Mouse (Mus musculus): ENCODE data around the gene Thsd4.

Gene Thsd4

DNA sequence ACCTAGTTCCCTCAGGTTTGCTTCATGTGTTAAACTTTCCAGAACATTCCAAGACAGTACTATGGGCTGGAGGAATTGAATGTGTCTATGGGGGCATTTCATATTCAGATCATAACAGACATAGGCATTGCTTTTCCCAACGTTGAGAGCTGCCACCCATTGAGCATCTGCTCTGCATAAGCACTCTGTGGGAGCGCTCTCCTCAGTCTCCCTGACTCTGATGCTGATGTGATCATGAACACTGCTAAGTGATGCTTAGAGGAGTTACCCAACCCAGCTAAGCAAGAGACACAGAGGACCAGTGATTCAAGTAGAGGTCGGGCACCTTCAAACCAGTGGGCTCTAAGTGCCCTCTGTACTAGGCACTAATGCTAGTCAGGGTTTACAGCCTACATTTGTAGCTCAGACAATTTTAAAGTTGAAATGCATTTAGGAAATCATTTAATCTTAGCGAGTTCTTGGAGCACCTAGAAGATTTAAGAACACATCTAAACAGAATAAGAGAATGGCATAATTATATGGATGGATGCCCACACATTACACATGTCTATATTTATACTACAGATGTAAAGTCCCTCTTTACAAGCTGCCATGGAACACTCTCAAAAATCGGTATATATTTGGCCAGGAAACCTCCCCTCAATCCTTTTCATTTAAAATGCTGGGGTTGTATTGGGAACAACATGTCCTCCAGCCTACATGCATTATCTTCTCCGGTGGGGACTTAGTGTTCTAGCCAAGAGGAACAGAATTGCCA, 392.4 kb downstream of the Thsd4 start:
- DNase-seq: no peak

DNA sequence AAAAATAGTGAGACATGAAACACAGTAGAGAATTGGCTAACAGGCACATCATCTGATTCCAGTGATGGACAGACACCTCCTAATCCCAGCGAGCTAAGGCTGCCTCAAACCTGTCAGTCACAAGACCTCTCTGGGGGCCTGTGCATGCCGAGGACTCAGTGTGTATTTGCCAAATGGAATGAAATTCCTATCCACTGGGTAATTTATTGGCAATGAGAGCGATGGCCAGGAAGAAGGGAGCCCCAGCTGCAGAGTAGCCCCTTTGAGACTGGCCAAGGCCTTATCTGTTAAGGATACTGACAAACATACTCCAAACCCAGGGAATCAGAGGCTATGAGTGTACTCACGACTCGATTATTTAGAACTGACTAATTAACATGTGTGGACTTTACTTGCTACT, 394.9 kb downstream of the Thsd4 start:
- DNase-seq: no peak

DNA sequence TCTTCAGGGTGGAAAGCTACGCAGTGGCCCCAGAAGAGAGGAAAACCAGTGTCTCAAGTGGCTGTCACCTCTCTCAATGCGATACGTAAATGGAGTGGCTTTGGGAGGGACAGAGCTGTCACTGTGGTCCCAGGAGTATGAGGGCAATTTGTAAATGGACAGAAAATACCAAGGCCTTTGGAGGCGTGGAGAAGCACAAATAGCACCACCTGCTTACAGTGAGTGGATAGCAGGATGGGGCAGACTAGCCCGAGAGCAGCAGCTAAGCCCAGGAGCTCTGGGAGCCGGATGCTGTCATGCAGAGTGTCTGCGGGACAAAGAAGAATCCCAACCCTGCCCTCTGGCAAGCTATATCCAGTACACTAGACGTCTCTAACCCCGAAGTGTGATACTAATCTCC, 397.7 kb downstream of the Thsd4 start:
- DNase-seq: no peak

DNA sequence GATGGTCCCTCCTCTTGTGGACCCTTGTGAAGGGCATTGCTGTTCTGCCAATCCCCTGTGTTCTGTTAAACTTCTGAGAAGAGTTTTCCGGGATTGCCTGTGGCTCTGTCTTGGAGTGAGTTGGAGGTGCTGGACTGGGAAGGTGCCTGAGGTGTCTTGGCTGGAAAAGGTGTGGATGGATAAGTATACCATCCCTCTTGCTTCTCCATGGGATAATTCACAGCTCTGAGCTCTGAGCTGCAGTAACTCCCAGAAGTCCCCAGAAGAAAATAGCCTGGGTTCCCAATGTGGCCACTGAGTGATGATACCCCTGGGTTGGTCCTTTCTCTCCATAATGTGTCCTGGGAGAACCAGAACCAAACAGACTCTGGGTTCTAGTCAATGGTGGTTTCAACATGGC, 398.8 kb downstream of the Thsd4 start:
- no peak for DNase-seq

DNA sequence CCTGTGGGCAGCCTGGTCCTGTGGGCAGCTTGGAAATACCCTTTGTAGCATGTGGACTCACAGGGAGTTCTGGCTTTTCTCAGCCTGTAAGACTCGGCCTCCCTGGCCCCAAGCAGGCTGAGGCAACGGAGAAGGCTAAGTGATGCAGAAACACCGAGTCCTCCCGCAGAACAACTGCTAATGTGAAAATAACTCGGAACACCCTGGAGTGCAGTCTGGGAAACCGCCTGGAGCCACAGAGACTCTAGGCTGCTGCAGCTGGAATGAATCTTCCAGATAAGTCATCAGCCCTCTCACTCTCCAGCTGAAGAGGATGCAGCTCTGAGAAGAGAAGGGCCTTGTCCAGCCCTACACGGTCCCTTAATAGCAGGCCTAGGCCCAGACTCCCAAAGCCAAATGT, 402.0 kb downstream of the Thsd4 start:
- DNase-seq: no peak

DNA sequence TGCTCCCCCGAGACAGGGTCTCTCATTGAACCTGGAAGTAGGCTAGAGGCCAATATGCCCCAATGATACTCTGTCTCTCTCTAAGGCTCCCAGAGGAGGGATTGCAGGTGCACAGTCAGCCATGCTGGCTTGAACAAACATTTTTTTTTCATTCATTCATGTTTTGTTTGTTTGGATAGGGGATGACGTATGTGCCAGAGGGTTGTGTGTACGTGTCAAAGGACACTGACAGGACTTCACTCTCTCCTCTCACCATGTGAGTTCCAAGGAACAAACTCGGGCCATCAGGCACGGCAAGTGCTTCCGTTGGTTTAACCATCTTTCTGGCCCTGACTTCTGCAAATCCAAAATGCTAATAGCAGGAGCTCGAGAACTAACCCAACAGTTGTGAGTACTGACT, 404.0 kb downstream of the Thsd4 start:
- no peak for DNase-seq

DNA sequence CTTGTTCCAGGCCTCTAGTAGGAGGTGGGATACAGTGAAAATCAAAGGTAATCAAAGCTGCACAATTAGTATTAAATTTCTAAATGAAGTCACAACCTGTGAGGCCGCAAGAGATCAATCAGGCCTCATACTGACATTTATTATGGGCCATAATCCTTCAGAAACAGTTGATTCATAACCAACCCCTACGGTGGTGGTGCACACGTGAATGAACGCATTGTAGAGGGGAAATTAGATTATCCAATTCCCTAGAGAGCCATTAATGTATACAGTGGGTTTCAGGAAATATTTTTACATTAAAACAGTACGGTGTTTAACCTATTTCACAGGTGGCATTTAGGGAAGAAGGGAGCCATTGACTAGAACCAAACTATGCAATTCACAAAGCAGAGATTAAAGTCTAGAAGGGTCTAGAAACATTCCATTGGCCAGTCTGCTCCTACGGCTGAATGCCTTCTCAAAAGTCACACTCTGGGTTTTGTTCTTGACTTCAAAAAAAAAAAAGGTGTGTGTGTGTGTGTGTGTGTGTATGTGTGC, 406.1 kb downstream of the Thsd4 start:
- no peak for DNase-seq

DNA sequence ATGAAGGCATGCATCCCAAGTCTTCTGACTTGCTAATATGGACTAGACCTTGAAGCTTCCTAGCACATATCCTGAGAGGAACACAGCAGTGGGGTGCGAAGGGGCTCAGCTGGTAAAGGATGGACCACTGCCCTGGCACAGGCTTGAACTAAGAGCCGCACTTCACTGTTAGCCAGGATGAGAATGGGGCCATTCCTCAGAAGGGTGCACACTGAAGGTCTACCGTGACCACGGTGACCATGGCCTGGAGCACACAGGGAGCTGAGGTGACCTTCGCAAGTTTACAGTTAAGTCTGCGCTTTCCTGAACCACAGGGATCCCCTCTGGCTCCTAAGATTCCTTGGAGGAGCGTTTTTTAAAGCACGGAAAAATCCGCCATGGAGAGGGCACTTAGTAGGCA, 406.5 kb downstream of the Thsd4 start:
- DNase-seq: no peak

DNA sequence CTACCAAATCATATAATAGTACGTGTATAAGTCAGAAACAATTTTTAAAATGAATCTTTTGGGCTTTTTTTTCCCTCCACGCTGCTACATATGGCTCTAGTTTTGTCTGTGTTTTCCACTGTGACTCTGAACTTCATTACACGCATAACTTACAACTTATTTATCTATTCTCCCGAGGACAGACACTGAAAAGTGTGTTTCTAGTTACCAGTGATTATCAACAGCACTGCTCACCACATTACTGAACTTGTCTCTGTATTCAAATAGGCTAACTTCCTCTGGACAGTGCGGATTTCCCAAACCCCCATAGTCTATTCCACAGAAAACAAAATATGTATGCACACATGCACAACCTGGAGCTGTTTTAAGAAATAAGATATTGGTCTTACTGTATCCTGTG, 411.6 kb downstream of the Thsd4 start:
- no peak for DNase-seq

DNA sequence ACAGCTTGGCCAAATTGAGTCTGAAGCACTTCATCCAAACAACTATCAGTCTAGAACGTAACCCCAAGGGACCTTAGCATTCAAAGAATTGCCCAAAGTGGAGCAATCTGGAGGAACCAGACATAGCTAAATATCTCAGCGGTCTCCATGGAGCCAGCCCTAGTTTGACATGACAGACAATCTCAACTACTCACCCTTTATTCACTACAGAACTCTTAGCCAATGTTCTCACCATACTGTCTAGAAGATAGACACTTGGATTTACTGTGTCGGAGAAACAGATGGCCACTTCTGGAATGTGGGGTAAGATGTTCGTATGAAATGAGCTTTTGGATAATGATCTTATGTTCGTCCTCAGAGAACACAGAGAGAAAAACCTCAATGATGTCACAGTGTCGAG, 415.2 kb downstream of the Thsd4 start:
- DNase-seq: no peak

DNA sequence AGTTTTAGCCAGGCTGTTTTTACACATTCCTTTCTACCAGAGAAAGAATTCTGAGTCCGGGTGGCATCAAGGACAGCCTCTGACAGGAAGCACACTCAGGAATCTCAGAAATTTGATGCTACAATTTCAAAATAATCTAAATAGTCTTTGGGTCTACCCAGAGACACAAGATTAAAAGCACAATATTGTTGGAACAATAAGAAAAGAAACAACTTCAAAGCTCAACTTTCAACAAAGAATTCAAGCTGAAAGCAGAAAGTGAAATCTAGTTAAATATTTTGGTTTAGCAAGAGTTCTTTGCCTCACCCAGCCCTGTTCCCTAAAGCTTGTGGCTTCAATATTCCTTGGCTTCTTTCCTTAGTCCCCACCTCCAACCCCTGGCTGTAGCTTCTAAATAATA, 415.7 kb downstream of the Thsd4 start:
- DNase-seq: no peak

DNA sequence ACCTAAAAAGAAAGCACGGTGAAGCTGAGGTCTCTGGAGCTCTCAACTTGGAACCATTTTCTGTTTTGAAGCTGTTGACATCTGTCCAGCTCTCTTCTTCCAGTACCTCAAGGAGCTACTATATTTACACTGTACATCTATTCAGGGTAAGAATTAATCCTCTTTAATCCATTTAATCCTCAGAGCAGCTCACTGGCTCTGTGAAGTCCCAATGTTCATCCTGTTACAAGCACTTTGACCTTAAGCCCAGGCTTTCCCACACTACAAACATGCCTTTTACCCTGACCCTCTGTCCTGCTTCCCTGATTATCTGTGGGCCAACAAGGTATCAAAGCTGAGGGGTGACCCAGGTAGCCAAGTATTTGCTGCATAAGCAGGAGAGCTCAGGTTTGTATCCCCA, 427.6 kb downstream of the Thsd4 start:
- no peak for DNase-seq

DNA sequence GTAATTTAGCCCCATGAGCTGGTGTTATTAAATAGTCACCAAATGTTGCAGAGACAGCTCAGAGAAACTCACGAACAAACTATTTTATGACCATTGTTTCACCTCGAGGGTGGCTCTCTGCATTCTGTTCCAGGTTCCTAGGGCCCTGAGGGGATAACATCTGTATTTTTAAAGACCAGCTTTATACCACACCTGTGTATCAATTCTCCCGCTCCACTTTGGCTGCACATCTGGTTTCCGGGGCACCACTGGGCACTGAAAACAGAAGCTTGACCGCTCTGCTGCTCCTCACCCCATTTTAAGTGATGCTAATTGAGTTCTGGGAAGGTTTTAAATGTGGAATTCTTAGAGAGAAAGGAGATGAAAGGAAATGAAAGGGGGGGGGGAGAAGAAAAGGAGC, 429.4 kb downstream of the Thsd4 start:
- DNase-seq: no peak

DNA sequence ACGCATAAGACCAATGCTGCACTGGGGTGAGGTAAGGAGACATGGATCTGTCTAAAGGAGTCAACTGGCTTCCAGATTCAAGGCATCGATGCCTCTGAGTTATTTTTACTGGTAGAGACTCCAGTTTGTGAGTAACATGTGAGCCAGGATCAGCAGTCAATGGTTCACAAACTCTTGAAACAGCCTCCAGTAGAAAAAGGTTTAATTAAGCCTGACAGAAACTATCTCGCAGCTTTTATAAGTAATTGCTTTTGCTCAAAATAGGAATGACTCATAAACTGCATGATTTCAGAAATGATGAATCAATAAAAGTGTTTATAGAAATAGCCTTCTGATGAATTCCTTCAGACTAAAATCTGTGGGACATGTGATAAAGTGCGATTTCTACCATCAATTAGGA, 432.4 kb downstream of the Thsd4 start:
- no peak for DNase-seq

DNA sequence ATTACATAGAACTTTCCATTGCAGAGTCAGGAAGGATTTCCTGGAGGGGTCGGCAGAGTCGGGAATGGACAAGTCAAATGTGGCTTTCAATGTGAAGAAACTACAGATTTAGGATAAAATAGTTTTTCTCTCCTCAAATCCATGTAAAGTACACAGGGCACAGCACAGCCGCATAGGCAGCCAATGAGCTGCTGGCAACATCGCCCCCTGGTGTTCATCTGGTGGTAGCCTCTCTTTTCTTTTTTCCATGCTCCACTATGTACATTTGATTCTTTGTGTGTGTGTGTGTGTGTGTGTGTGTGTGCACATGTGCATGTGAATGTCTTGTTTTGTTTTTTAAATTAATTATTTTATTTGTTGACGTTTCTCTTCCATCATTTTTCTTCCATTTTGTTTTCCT, 433.7 kb downstream of the Thsd4 start:
- DNase-seq: peak; percentile 8 to 35

DNA sequence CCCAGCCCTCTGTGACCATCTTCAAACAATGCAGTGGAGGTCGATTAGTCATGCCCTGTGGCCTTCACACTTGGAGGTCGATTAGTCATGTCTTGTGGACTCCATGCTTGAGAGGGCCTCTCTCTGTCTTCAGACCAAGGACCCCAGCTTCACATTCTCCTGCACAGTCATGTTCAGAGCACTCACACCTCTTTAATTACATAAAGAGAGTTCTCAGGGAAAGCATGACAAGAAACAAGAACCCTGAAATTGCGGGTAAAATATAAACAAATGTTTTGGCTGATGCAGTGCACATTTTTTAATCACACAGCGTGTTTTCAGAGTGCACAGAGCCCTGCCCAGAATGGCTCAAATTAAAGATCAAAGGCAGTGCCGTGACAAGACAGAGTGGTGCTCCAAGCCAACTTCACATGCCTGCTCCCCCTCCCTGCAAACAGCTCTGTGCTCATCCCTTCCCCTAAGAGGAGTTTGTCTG, 439.7 kb downstream of the Thsd4 start:
- no peak for DNase-seq

DNA sequence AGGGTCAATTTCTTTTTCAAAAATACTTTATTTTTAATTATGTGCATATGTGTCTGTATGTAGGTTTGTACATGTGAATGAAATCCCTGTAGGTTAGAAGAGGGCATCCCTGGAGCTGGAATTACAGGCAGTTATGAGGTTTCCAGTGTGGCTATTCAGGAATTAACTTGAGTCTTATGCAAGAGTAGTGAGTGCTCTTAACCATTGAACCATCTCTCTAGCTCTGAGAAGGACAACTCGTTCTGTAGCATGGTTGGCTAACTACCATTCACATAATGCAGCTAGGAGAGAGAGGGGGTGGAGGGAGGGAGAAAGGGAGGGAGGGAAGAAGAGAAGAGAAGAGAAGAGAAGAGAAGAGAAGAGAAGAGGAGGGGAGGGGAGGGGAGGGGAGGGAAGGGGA, 444.1 kb downstream of the Thsd4 start:
- DNase-seq: no peak

DNA sequence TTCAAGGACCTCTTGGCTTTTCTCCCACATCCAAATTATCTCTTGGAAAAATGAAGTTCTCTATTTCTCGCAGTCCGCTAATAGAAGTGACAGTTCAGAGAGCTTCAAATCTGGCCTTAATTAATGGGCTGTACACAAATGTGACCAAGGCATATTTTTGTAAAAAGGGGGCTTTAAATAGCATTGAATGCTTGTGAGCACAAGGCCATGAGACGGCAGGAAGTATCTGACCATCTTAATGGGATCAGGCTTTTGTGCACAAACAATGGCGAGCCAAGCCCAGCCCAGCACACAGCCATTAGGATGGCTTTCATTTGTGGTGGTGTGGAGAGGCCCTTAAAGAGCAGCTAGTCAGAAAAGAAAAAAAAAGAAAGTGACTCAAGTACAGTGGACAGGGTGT, 445.4 kb downstream of the Thsd4 start:
- DNase-seq: no peak

DNA sequence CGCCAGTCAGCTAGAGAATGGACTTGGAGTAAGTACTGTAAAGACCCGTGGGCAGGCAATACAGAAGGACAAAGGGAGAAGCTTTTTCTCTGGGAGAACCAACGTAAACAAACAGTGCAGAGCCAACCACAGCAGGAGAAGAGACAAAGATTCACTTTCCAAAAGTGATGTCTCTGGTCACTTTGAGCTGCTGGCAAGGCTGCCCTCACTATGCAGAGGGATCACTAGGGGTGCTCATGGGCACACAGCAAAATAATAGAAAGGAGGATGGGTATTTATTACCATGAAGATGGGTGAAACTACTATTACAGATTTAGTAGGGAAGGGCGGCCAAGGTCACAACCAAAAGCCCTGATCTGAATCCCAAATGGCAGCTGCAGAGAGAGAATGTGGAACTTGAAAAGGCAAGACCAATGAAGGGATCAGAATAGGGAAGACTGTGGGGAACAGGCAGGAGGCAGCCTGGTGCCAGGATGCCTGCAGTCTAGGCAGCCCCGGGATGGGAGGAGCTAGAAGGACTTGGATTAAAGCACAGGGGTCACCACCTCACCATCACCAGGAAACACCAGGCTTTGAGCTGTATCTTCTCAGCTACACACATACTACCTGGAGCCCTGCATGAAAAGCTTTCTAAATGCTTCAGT, 450.1 kb downstream of the Thsd4 start:
- DNase-seq: no peak

DNA sequence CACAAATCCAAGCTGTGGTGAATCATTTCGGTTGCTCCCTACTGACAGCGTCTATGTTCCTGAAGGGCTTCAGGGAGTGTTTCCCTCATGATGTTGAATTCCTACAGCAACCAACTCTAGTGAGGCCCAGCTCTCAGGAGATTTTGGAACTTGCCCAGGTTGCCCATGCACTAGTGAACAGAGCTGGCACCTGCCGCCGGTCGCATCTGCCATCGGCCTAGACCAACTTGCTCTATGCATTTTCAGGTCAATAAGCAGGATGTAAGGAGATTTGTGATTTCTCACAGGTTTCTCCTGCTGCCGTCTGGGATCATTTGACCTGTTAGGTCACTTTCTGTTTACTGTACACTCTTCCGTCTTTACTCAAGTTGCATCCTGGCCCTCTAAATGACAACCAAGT, 454.6 kb downstream of the Thsd4 start:
- DNase-seq: no peak

DNA sequence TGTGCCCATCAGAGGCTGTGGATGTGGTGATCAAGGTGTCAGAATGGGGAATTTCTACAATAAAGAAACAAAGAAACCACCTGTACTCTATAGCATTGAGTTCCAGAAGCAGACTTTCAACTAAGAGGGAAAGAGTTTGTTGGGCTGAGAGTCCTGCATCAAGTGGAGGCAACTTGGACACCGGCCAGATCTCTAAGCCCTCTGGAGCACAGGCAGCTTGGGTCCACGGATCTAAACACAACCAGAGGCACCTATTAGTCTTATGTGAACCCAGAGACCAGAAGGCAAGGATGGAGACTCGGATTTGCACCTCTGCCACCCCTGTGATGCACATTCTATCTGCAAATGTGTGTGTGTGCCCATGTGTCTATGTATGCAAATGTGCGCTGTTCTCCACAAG, 456.7 kb downstream of the Thsd4 start:
- no peak for DNase-seq

DNA sequence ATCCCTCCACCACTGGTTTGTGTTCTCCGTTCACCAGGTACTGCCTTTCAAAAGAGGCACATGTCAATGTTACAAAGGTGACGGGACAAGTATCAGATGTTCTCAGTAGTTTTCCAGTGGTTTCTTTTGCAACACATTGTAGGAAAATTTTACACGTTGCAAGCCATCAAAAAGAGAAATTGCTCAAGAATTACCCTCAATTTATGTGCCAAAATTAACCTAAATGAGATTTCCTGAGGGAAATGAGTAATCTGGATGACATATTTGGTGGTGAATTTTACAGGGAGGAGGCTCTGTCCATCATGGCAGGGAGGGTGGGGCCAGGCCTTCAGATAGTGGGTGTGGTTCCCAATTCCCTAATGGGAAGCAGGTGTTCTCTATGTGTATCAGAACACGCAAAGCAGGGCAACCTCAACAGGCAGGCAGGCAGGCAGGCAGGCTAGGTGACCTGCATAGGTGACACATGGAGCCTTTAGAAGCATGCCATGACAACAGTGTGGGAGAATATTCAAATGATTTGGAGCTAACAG, 458.6 kb downstream of the Thsd4 start:
- no peak for DNase-seq

DNA sequence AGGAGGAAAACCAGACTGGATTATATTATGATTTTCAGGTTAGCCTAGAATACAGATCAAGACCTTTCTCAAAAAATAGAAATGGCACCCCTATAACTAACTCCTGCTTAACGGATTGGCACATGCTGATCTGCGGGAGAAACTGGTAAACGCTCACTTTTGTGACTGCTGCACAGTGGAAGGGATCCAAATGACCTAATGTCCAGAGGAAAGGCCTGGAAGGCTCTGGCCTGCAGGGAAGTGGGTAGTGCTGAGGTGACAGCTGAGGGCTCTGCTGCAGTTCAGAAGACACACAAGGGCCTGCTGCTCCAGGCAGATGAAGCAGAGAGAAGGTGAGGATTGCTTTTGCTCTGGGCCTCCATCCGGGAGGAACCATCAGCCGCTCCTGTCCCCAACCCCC, 465.7 kb downstream of the Thsd4 start:
- DNase-seq: no peak

DNA sequence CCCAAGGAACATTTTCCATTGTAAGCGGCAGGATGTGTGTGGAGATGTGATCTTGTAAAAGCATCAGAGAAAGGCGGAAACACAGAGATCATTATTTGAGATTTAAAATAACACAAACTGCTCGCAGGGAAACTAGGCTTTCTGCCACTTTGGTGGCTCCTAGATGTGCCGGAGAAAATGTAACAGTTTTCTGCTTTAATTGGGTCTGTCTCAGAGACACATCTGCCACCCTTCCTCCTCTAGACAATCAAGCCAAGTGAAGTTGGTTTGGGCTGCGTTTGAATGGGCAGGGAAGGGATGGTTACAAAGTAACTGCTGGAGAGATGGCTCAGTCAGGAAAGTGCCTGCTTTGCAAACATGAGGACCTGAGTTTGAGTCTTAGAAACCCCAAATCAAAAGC, 466.9 kb downstream of the Thsd4 start:
- DNase-seq: no peak

All from cerebellum, adult 18-20 months (tissue).